Mouse (Mus musculus) layer of hippocampus, postnatal 25 days (tissue): Measurements from ENCODE around the gene Ccl24. TPM values are rescaled to one million over a fixed set of nuclear protein-coding genes. Genes with fewer than 3 reads are reported as not detected.
A peak's percentile ranks its signal among the peaks of the same experiment; 100 is the strongest.
"Not testable (repeated sequence)": the region's sequence is repeated elsewhere in the genome, so short reads cannot be mapped to it uniquely, and the experiment has no call there.

Experiments used
- DNase-seq, 2 experiments: peaks; one replicate each; pipeline ENCODE4 v3.0.0; 2022; ENCODE audit warnings: mixed read lengths in 2 of 2, low spot score in 1 of 2; ENCODE audit errors: extremely low spot score in 1 of 2
- total RNA-seq, 2 experiments: library from RNA; stranded (reverse); gene quantifications; 2 replicates each; pipeline ENCODE4 v1.2.3; 2021

Gene Ccl24
- under 1 TPM in 1 of 2 experiments, not detected in 1; 0.54 TPM for total RNA-seq

GRCm38 (mm10) chr5:135573006-135573405 is at the start of gene Ccl24:
Gene Ccl24, minus strand, starts transcription at chr5:135573049.
- DNase-seq: no peak

- DNase-seq: no peak
Measured at GRCm38 (mm10) chr5:135621725-135622124, 48.9 kb upstream of the Ccl24 start.

GRCm38 (mm10) chr5:135620526-135620925 is 47.7 kb upstream of the Ccl24 start:
- no peak for DNase-seq

- not testable (repeated sequence) for DNase-seq
Measured at GRCm38 (mm10) chr5:135619741-135620140, 46.9 kb upstream of the Ccl24 start.

- DNase-seq: no peak
Measured at GRCm38 (mm10) chr5:135609794-135610193, 36.9 kb upstream of the Ccl24 start.

GRCm38 (mm10) chr5:135607581-135607980 is 34.7 kb upstream of the Ccl24 start:
- no peak for DNase-seq

GRCm38 (mm10) chr5:135606717-135607116 is 33.9 kb upstream of the Ccl24 start:
- not testable (repeated sequence) for DNase-seq

- DNase-seq: not testable (repeated sequence)
Measured at GRCm38 (mm10) chr5:135604643-135605042, 31.8 kb upstream of the Ccl24 start.

GRCm38 (mm10) chr5:135589996-135590784 is 17.3 kb upstream of the Ccl24 start:
- no peak for DNase-seq

GRCm38 (mm10) chr5:135587764-135588163 is 14.9 kb upstream of the Ccl24 start:
- no peak for DNase-seq

GRCm38 (mm10) chr5:135585691-135586090 is 12.8 kb upstream of the Ccl24 start:
- no peak for DNase-seq

- no peak for DNase-seq
Measured at GRCm38 (mm10) chr5:135582330-135582729, 9.5 kb upstream of the Ccl24 start.

- peak; percentile 20 to 29 for DNase-seq
Measured at GRCm38 (mm10) chr5:135579331-135579751, 6.5 kb upstream of the Ccl24 start.

GRCm38 (mm10) chr5:135576055-135576454 is 3.2 kb upstream of the Ccl24 start:
- no peak for DNase-seq

- DNase-seq: no peak
Measured at GRCm38 (mm10) chr5:135568698-135569097, 4.2 kb downstream of the Ccl24 start.

GRCm38 (mm10) chr5:135567556-135568265 is 5.1 kb downstream of the Ccl24 start:
- no peak for DNase-seq

GRCm38 (mm10) chr5:135563469-135563868 is 9.4 kb downstream of the Ccl24 start, which contains the start of gene Ccl26:
Gene Ccl26, minus strand, starts transcription at chr5:135563569.
- no peak for DNase-seq

- DNase-seq: no peak
Measured at GRCm38 (mm10) chr5:135557671-135558070, 15.2 kb downstream of the Ccl24 start.

- DNase-seq: no peak
Measured at GRCm38 (mm10) chr5:135557051-135557450, 15.8 kb downstream of the Ccl24 start.

- DNase-seq: no peak
Measured at GRCm38 (mm10) chr5:135556259-135556658, 16.6 kb downstream of the Ccl24 start.

GRCm38 (mm10) chr5:135551591-135551990 is 21.3 kb downstream of the Ccl24 start:
- DNase-seq: no peak
